Mouse (Mus musculus) stomach, postnatal 0 days (tissue): ENCODE results near the gene Zfx. TPM values are rescaled to one million over a fixed set of nuclear protein-coding genes. Genes with fewer than 3 reads are reported as not detected.

Experiments used
- ATAC-seq: fragments of 200-750 bp; cut with Nextera tagmentation; 2 replicates; pipeline ENCODE4 v1.8.0; 2017; ENCODE audit not compliant: low FRiP score, low TSS enrichment
- DNase-seq: peaks from one replicate; pipeline ENCODE4 v3.0.0-alpha.2; 2016; ENCODE audit warnings: low spot score
- H3K27ac ChIP-seq: fragments of 300-500 bp; sonication (generic); replicated peaks from 2 replicates; pipeline ENCODE4 v1.5.1; 2014; ENCODE audit warnings: mild to moderate bottlenecking, control low read depth
- H3K27me3 ChIP-seq: fragments of 300-500 bp; sonication (generic); 2 replicates; pipeline ENCODE4 v1.6.1; 2014; ENCODE audit warnings: low read length; ENCODE audit not compliant: control insufficient read depth, insufficient read depth
- H3K36me3 ChIP-seq: fragments of 300-500 bp; sonication (generic); 2 replicates; pipeline ENCODE4 v1.6.1; 2014; ENCODE audit warnings: low read length, mixed read lengths; ENCODE audit not compliant: control insufficient read depth, insufficient read depth
- H3K4me1 ChIP-seq: fragments of 300-500 bp; sonication (generic); replicated peaks from 2 replicates; pipeline ENCODE4 v1.6.1; 2014; ENCODE audit warnings: antibody characterized with exemption; ENCODE audit not compliant: control insufficient read depth, insufficient read depth
- H3K4me2 ChIP-seq: fragments of 300-500 bp; sonication (generic); replicated peaks from 2 replicates; pipeline ENCODE4 v1.6.1; 2014; ENCODE audit warnings: low read depth, mild to moderate bottlenecking, control low read depth, moderate library complexity
- H3K4me3 ChIP-seq: fragments of 300-500 bp; sonication (generic); 2 replicates; pipeline ENCODE4 v1.5.1; 2014; ENCODE audit warnings: low read depth, low read length, control low read depth
- H3K9ac ChIP-seq: fragments of 300-500 bp; sonication (generic); 2 replicates; pipeline ENCODE4 v1.6.1; 2014; ENCODE audit warnings: mild to moderate bottlenecking, low read length, control low read depth, mixed read lengths
- H3K9me3 ChIP-seq: fragments of 300-500 bp; sonication (generic); 2 replicates; pipeline ENCODE4 v1.6.1; 2016; ENCODE audit warnings: low read length; ENCODE audit not compliant: control insufficient read depth
- CTCF ChIP-seq: IDR thresholded peaks from 2 replicates; pipeline ENCODE4 v1.5.1; 2016; ENCODE audit warnings: antibody characterized with exemption, low read depth, mild to moderate bottlenecking, moderate library complexity
- EP300 ChIP-seq: optimal IDR thresholded peaks from 2 replicates; pipeline ENCODE3; 2016; ENCODE audit warnings: antibody characterized with exemption
- WGBS: fragments of 180-500 bp; shearing (Covaris S2); extraction: QIAGEN DNeasy Blood & Tissue Kit; methylation state at CpG from one replicate; pipeline ENCODE4 v1.1.7; 2014; 5-methylcytosine and 5-hydroxymethylcytosine counted together
- polyA plus RNA-seq: library from polyadenylated mRNA; unstranded; fragments of >200 nt; fragmentation: Nextera tagmentation; extraction: Ambion mirVana; gene quantifications from 2 replicates; pipeline ENCODE4 v1.2.1, GENCODE M21; 2015

Zfx gene
- polyA plus RNA-seq, 1 experiment from 2014 or later = 12.7 TPM

GRCm38 (mm10) chrX:94058748-94059147 lies 64.8 kb downstream of the Zfx start:
- peak overlapping the region; percentile 49 for H3K27ac ChIP-seq
- H3K4me3 ChIP-seq = no peak overlapping the region
- no peak overlapping the region for H3K9ac ChIP-seq
- DNase-seq (no peak), ATAC-seq (no peak)
- no peaks in the 10 kb centered on the region for H3K4me1 ChIP-seq
- H3K36me3 ChIP-seq = no peaks in the 10 kb centered on the region
- no peak overlapping the region for H3K4me2 ChIP-seq
- TF ChIP-seq CTCF (no peak), EP300 (no peak)
- no peaks in the 10 kb centered on the region for H3K9me3 ChIP-seq
- H3K27me3 ChIP-seq = no peaks in the 10 kb centered on the region
- 31% methylated on average over 6 of the region's 6 CpGs for WGBS

- 75% methylated on average over 3 of the region's 3 CpGs for WGBS
- no peak for ATAC-seq
- no peak overlapping the region for H3K4me3 ChIP-seq
- H3K4me2 ChIP-seq = no peak overlapping the region
- H3K4me1 ChIP-seq = no peaks in the 10 kb centered on the region
- no peaks in the 10 kb centered on the region for H3K27me3 ChIP-seq
- no peaks in the 10 kb centered on the region for H3K9me3 ChIP-seq
- no peak for DNase-seq
- no peaks in the 10 kb centered on the region for H3K36me3 ChIP-seq
- TF ChIP-seq CTCF (no peak), EP300 (no peak)
- H3K9ac ChIP-seq = no peak overlapping the region
- H3K27ac ChIP-seq = no peak overlapping the region
Observed at GRCm38 (mm10) chrX:94049048-94049447, 74.5 kb downstream of the Zfx start.

- Histone ChIP-seq H3K4me3 (no peak overlapping the region), H3K9ac (no peak overlapping the region), H3K36me3 (no peaks in the 10 kb centered on the region), H3K4me2 (no peak overlapping the region), H3K4me1 (no peaks in the 10 kb centered on the region), H3K9me3 (no peaks in the 10 kb centered on the region), H3K27me3 (no peaks in the 10 kb centered on the region), H3K27ac (no peak overlapping the region)
- no peak for TF ChIP-seq EP300
- TF ChIP-seq CTCF = no peak
- ATAC-seq (peak; percentile 71), DNase-seq (peak; percentile 19)
- 21% methylated on average over 5 of the region's 5 CpGs for WGBS
Observed at GRCm38 (mm10) chrX:94048048-94048447, 75.5 kb downstream of the Zfx start.

- ATAC-seq (no peak), DNase-seq (no peak)
- Histone ChIP-seq H3K4me1 (no peaks in the 10 kb centered on the region), H3K36me3 (no peaks in the 10 kb centered on the region), H3K9ac (no peak overlapping the region), H3K4me3 (no peak overlapping the region), H3K27ac (no peak overlapping the region), H3K27me3 (no peaks in the 10 kb centered on the region), H3K4me2 (no peak overlapping the region), H3K9me3 (no peaks in the 10 kb centered on the region)
- TF ChIP-seq CTCF = no peak
- 71% methylated on average over 5 of the region's 5 CpGs for WGBS
Observed at GRCm38 (mm10) chrX:94047381-94047780, 76.1 kb downstream of the Zfx start.

- Histone ChIP-seq H3K36me3 (no peaks in the 10 kb centered on the region), H3K4me1 (no peaks in the 10 kb centered on the region), H3K27ac (no peak overlapping the region), H3K4me2 (no peak overlapping the region), H3K4me3 (no peak overlapping the region), H3K9me3 (no peaks in the 10 kb centered on the region), H3K27me3 (no peaks in the 10 kb centered on the region), H3K9ac (no peak overlapping the region)
- 35% methylated on average over 11 of the region's 11 CpGs for WGBS
- TF ChIP-seq CTCF = peak; percentile 77
- no peak for TF ChIP-seq EP300
- DNase-seq (peak; percentile 57), ATAC-seq (no peak)
Observed at GRCm38 (mm10) chrX:94032937-94033336, 90.6 kb downstream of the Zfx start.

GRCm38 (mm10) chrX:94030081-94030480 lies 93.4 kb downstream of the Zfx start:
- Histone ChIP-seq H3K36me3 (no peaks in the 10 kb centered on the region), H3K4me1 (no peaks in the 10 kb centered on the region), H3K4me2 (no peak overlapping the region), H3K4me3 (no peak overlapping the region), H3K27me3 (no peaks in the 10 kb centered on the region), H3K9ac (no peak overlapping the region), H3K9me3 (no peaks in the 10 kb centered on the region), H3K27ac (no peak overlapping the region)
- 80% methylated on average over 7 of the region's 7 CpGs for WGBS
- ATAC-seq (no peak), DNase-seq (no peak)
- TF ChIP-seq CTCF (no peak), EP300 (no peak)

Other genes starting within 250 kb of the Zfx start
- 0.06 and 0.15 TPM in 2 replicates for gene AU015836, start 155.0 kb downstream of the Zfx start, polyA plus RNA-seq
- gene Eif2s3x, start 89.2 kb upstream of the Zfx start, polyA plus RNA-seq = 37.0 and 38.8 TPM in 2 replicates
- gene Klhl15, start 110.9 kb upstream of the Zfx start, polyA plus RNA-seq = 5.6 and 5.9 TPM in 2 replicates
- not detected in 2 replicates for gene Fam90a1b, start 243.1 kb upstream of the Zfx start, polyA plus RNA-seq
- gene Apoo, start 243.4 kb upstream of the Zfx start, polyA plus RNA-seq = 69.7 and 76.3 TPM in 2 replicates